Mouse (Mus musculus): ENCODE measurements around the gene Fam181a.

DNA sequence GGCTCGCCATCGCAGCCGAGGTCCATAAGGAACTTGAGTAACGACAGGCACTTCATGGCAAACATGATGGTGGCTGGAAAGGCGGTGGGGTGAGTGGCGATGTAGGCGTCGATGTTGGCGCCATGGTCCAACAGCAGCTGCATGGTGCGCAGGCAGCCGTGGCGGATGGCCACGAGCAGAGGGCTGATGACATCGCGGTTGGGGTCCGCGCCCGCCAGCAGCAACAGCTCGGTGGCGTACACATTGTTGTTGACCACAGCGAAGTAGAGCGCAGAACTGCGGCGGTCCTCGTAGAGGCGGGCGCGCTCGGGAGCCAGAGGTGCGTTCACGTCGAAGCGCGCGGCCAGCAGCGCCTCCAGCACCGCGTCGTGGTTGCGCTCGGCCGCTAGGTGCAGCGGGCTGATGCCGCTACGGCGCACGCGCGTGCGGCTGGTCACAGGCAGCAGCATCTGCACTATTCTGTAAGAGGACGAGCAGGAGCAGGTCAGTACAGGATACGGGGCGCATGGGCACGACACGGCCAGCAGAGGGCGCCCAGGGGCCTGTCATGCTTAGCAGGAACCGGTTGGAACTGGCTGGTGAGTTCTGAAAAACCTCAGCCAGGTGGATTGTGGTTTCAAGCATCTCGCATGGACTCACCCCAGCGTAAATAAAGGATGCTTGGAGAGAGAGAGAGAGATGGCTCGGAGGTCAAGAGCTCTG lies 14.5 kb downstream of the Fam181a start:
- no peak for TF ChIP-seq POLR2A (IDR thresholded peaks at IDR 0.05; ENCODE audit: low read depth, low read length)
- TF ChIP-seq CTCF (IDR thresholded peaks at IDR 0.05; ENCODE audit: extremely low read depth, insufficient read length, insufficient replicate concordance, low read depth, low read length) = peak; percentile 85
